Mouse (Mus musculus) embryonic facial prominence, embryonic 11.5 days (tissue): ENCODE measurements at regions not wholly inside any gene's neighbourhood (a gene's known extent, or its start where the extent isn't known, plus 50 kb on each side); places are given as distances from the start of the nearest gene placed in this dataset.

Experiments
- ATAC-seq: fragments of 200-750 bp; cut with Nextera tagmentation; replicated peaks from 2 replicates; pipeline ENCODE4 v1.8.0; 2017; ENCODE audit warnings: low read depth; ENCODE audit not compliant: insufficient number of reproducible peaks, low FRiP score, low TSS enrichment
- DNase-seq: peaks from one replicate; pipeline ENCODE4 v3.0.0-alpha.2; 2015; ENCODE audit warnings: low spot score
- H3K27ac ChIP-seq: fragments of 300-500 bp; sonication (generic); replicated peaks from 2 replicates; pipeline ENCODE4 v1.5.1; 2014; ENCODE audit warnings: mild to moderate bottlenecking, low read depth, low read length, control low read depth
- H3K27me3 ChIP-seq: fragments of 300-500 bp; sonication (generic); 2 replicates; pipeline ENCODE4 v1.6.1; 2014; ENCODE audit warnings: mild to moderate bottlenecking, low read length, moderate library complexity, mixed read lengths; ENCODE audit not compliant: control insufficient read depth, insufficient read depth
- H3K36me3 ChIP-seq: fragments of 300-500 bp; sonication (generic); replicated peaks from 2 replicates; pipeline ENCODE4 v1.6.1; 2014; ENCODE audit warnings: low read depth, mild to moderate bottlenecking, low read length, moderate library complexity, mixed read lengths; ENCODE audit not compliant: control insufficient read depth, insufficient read depth
- H3K4me1 ChIP-seq: fragments of 300-500 bp; sonication (generic); 2 replicates; pipeline ENCODE4 v1.6.1; 2014; ENCODE audit warnings: low read length, mixed read lengths; ENCODE audit not compliant: control insufficient read depth, insufficient read depth
- H3K4me2 ChIP-seq: fragments of 300-500 bp; sonication (generic); 2 replicates; pipeline ENCODE4 v1.6.1; 2014; ENCODE audit warnings: low read depth, mild to moderate bottlenecking, control low read depth, low read length, moderate library complexity
- H3K4me3 ChIP-seq: fragments of 300-500 bp; sonication (generic); 2 replicates; pipeline ENCODE4 v1.5.1; 2014; ENCODE audit warnings: low read depth, low read length, control low read depth
- H3K9ac ChIP-seq: fragments of 300-500 bp; sonication (generic); replicated peaks from 2 replicates; pipeline ENCODE4 v1.6.1; 2014; ENCODE audit warnings: mild to moderate bottlenecking, control low read depth, low read length
- H3K9me3 ChIP-seq: fragments of 300-500 bp; sonication (generic); replicated peaks from 2 replicates; pipeline ENCODE4 v1.6.1; 2016; ENCODE audit warnings: mild to moderate bottlenecking, low read length, inconsistent platforms, mixed read lengths; ENCODE audit not compliant: control insufficient read depth
- WGBS: fragments of 180-500 bp; shearing (Covaris S2); extraction: QIAGEN DNeasy Blood & Tissue Kit; methylation state at CpG from one replicate; pipeline ENCODE4 v1.1.7; 2014; 5-methylcytosine and 5-hydroxymethylcytosine counted together

DNA sequence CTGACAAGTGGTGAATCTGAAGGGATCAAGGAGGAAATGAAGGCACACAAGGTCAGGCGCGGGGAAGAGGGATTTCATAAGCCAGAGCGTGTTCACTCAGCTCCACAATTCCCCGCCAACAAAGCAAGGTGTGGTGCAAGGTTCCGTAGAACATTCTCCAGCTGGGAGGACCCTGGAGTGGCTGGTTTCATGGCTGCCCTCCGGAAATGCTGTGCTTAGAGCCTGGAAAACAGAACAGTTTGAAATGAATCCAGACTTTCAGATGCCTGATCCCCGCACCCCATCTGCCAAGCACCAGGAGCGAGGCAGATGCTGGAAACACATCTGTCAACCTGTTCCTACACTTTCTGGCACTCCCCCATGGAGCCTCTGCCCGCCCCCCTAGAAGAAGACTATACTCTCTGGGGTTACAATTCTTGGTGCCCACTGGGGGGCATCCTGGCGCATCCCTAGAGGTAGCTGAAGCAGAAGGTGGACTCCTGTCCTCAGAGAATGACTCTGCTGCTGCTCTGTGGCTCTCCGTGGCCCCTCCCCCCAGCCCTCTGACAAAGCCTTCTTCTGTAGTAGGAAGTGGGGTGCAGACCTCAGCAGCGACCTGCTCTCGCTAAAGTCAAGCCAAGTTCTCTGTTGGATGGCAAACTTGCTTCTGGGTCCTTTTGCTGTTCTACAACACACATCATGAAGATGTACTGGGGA, 54.5 kb upstream of the Mafb start:
- Histone ChIP-seq H3K4me1 (no peaks in the 10 kb centered on the region; the same call in 1 of the 2 replicates), H3K4me2 (no peak overlapping the region), H3K27me3 (no peaks in the 10 kb centered on the region), H3K4me3 (no peak overlapping the region), H3K9ac (no peak overlapping the region), H3K9me3 (no peaks in the 10 kb centered on the region), H3K27ac (no peak overlapping the region), H3K36me3 (no peaks in the 10 kb centered on the region)
- 25% methylated on average over 13 of the region's 13 CpGs for WGBS
- ATAC-seq (no peak), DNase-seq (no peak)

DNA sequence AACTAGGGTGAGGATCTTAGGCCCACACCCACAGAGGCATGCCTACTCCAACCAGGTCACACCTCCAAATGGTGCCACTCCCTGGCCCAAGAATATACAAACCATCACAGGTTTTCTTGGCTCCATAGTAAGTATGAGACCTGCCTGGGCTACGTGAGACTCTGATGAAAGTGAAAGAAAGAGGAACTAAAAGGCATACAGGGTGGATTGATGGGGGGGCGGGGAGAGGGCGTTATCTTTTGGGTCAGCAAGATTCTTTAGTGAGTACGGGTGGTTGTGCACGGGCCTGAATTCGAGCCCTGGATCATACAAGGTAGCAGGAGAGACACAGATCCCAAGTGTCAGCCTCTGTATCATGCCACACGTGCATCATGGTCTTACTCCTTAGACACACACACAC, 57.6 kb upstream of the Mafb start:
- no peaks in the 10 kb centered on the region for H3K27me3 ChIP-seq
- H3K9me3 ChIP-seq: no peaks in the 10 kb centered on the region
- WGBS: 92% methylated on average over 7 of the region's 7 CpGs
- no peaks in the 10 kb centered on the region for H3K36me3 ChIP-seq
- no peaks in the 10 kb centered on the region; the same call in 1 of the 2 replicates for H3K4me1 ChIP-seq
- no peak for ATAC-seq
- DNase-seq: no peak
- H3K4me2 ChIP-seq: no peak overlapping the region
- no peak overlapping the region for H3K4me3 ChIP-seq
- H3K27ac ChIP-seq: no peak overlapping the region
- H3K9ac ChIP-seq: no peak overlapping the region

DNA sequence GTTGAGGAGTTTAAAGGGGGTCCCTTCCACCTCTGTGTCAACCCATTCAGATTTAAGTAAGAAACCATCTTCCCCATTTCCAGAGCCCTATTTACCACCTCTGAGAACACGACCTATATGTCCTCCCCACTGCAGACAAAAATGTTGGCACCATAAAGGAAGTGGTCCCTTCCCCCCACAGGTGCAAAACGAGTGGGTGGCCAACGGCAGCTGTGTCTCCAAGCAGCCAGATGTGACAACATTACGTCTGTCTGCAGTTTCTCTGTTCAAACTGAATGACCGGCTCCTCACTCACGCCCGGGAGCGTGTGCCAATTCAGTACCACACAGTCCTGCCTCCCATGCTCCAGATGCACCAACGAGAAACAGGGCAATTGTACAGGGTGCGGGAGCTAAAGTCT, 60.6 kb upstream of the Mafb start:
- no peak for DNase-seq
- no peak overlapping the region for H3K9ac ChIP-seq
- H3K27ac ChIP-seq: no peak overlapping the region
- H3K36me3 ChIP-seq: no peaks in the 10 kb centered on the region
- no peak overlapping the region for H3K4me3 ChIP-seq
- WGBS: 70% methylated on average over 10 of the region's 10 CpGs
- H3K27me3 ChIP-seq: no peaks in the 10 kb centered on the region
- no peaks in the 10 kb centered on the region for H3K9me3 ChIP-seq
- no peaks in the 10 kb centered on the region for H3K4me1 ChIP-seq
- no peak overlapping the region for H3K4me2 ChIP-seq
- no peak for ATAC-seq

DNA sequence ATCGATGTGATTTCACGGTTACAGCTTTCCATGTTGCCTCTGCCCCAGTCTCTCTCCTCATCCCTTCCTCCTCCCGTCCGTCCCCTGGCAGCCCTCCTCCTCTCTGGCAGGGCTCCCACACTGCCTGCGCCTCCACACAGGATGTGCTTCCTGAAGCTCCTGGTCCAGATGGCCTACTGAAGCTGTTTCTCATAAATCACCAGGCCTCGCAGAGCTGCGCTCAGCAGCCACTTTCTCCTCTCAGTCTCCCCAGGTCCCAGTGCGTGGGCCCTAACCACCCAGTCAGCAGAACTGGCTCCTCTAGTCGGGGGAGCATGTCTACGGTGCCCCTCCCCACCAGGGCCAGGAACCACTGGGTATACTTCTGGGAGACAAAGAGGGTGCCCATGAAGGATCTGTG, 66.4 kb upstream of the Mafb start:
- Histone ChIP-seq H3K4me3 (no peak overlapping the region), H3K36me3 (no peaks in the 10 kb centered on the region), H3K4me2 (no peak overlapping the region), H3K27me3 (no peaks in the 10 kb centered on the region), H3K27ac (no peak overlapping the region), H3K9me3 (no peaks in the 10 kb centered on the region), H3K9ac (no peak overlapping the region), H3K4me1 (no peaks in the 10 kb centered on the region)
- DNase-seq (no peak), ATAC-seq (no peak)
- 56% methylated on average over 10 of the region's 10 CpGs for WGBS

DNA sequence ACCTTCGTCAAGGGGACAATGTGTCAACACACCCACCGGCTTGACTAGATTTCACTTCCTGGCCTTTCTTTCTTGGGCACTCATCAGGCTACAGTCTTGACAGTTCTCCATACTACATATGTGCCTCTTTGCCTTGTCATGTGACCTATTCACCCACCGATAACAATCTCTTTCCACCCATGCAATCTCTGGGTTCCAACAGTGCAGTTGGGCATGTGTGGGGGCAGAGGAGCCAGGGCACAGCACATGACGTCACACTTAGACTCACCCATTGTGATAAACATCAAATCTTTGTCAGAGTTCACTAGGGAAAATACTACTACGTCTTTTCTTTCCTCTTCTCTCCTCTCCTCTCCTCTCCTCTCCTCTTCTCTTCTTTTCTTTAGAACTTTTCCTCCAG, 67.8 kb upstream of the Mafb start:
- H3K4me3 ChIP-seq: no peak overlapping the region
- no peaks in the 10 kb centered on the region for H3K4me1 ChIP-seq
- H3K9me3 ChIP-seq: no peaks in the 10 kb centered on the region
- H3K27ac ChIP-seq: no peak overlapping the region
- H3K36me3 ChIP-seq: no peaks in the 10 kb centered on the region
- WGBS: 92% methylated on average over 5 of the region's 5 CpGs
- H3K4me2 ChIP-seq: no peak overlapping the region
- DNase-seq (no peak), ATAC-seq (no peak)
- no peaks in the 10 kb centered on the region for H3K27me3 ChIP-seq
- no peak overlapping the region for H3K9ac ChIP-seq

DNA sequence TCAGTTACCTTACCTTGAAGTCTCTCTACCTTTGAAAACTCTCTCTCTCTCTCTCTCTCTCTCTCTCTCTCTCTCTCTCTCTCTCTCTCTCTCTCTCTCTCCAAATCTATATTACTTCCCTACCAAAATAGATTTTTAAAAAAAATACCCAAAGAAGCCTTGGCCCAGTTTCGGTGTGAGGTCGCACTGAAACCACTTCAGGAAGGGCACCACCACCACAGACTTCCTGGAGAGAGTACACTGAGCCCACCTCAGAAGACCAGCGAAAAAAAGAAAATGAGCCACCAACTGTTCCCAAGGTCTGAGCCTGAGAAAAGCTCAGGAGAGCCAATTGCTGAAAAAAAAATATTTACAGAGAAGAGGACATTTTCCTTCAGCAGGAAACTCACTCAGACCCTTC, 68.8 kb upstream of the Mafb start:
- H3K4me3 ChIP-seq: no peak overlapping the region
- H3K9ac ChIP-seq: no peak overlapping the region
- no peak overlapping the region for H3K27ac ChIP-seq
- WGBS: 83% methylated on average over 3 of the region's 3 CpGs
- no peaks in the 10 kb centered on the region for H3K9me3 ChIP-seq
- ATAC-seq (no peak), DNase-seq (no peak)
- no peak overlapping the region for H3K4me2 ChIP-seq
- H3K27me3 ChIP-seq: no peaks in the 10 kb centered on the region
- no peaks in the 10 kb centered on the region for H3K36me3 ChIP-seq
- no peaks in the 10 kb centered on the region for H3K4me1 ChIP-seq

DNA sequence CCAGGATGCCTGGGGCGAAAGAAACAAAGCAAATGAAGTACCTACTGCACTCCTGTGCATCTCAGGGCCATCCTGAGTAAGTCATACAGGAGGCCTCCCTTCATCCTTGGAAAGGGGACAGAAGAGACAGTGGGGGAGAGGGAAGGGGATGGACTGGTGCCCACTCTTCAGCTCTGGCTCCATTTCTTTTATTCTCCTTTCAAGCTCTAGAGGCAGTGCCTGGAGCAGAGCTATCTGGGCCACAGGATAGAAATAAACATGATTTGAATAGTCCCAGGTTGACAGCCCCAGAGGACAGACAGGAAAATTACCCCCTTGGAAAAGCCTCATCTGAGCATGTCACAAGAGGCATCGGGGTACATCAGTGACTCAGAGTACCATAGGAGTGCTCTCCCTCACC, 72.2 kb upstream of the Mafb start:
- WGBS: 74% methylated on average over 2 of the region's 2 CpGs
- H3K4me3 ChIP-seq: no peak overlapping the region
- DNase-seq (no peak), ATAC-seq (no peak)
- H3K27ac ChIP-seq: no peak overlapping the region
- no peaks in the 10 kb centered on the region for H3K27me3 ChIP-seq
- H3K9ac ChIP-seq: no peak overlapping the region
- no peaks in the 10 kb centered on the region for H3K9me3 ChIP-seq
- H3K4me1 ChIP-seq: no peaks in the 10 kb centered on the region
- no peaks in the 10 kb centered on the region for H3K36me3 ChIP-seq
- H3K4me2 ChIP-seq: no peak overlapping the region

DNA sequence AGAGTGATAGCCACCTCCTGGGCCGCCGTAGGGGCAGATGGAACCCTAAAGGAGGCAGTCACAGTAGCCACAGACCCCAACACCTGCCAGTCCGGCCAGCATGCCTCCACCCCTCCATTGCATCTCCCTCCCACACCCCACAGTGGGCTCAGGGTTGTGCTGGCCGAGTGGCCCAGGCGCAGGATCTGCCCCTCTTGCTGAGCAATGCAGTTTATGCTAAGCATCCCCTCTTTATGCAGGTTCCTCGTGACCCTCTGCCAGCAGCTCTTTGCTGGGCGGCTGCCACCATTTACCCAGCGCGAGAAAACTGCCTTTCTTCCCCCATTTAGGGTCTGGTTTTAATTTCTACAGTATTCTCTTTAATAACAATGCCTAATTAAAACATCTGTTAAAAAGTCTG, 73.4 kb upstream of the Mafb start:
- H3K9me3 ChIP-seq: no peaks in the 10 kb centered on the region
- DNase-seq: no peak
- no peaks in the 10 kb centered on the region for H3K27me3 ChIP-seq
- H3K4me1 ChIP-seq: no peaks in the 10 kb centered on the region
- H3K4me2 ChIP-seq: no peak overlapping the region
- H3K36me3 ChIP-seq: no peaks in the 10 kb centered on the region
- no peak overlapping the region for H3K4me3 ChIP-seq
- no peak overlapping the region for H3K27ac ChIP-seq
- no peak for ATAC-seq
- 68% methylated on average over 9 of the region's 9 CpGs for WGBS
- H3K9ac ChIP-seq: no peak overlapping the region
